Mouse (Mus musculus) liver, postnatal 0 days (tissue): ENCODE data around the gene Synm. TPM values are rescaled to one million over a fixed set of nuclear protein-coding genes. Genes with fewer than 3 reads are reported as not detected.

ENCODE experiments used
- ATAC-seq: fragments of 200-750 bp; cut with Nextera tagmentation; 2 replicates; pipeline ENCODE4 v1.8.0; 2017; ENCODE audit warnings: mild to moderate bottlenecking, moderate library complexity
- DNase-seq: peaks from one replicate; pipeline ENCODE4 v3.0.0-alpha.2; 2016
- H3K27ac ChIP-seq: fragments of 300-500 bp; sonication (generic); 2 replicates; pipeline ENCODE4 v1.5.1; 2014; ENCODE audit warnings: antibody characterized with exemption, moderate library complexity, mild to moderate bottlenecking, low read depth
- H3K27me3 ChIP-seq: fragments of 300-500 bp; sonication (generic); 2 replicates; pipeline ENCODE4 v1.6.1; 2014; ENCODE audit warnings: low read length, control low read depth, mixed read lengths; ENCODE audit not compliant: insufficient read depth
- H3K36me3 ChIP-seq: fragments of 300-500 bp; sonication (generic); replicated peaks from 2 replicates; pipeline ENCODE4 v1.6.1; 2014; ENCODE audit warnings: mild to moderate bottlenecking, control low read depth, low read length, moderate library complexity, mixed read lengths; ENCODE audit not compliant: insufficient read depth
- H3K4me1 ChIP-seq: fragments of 300-500 bp; sonication (generic); 2 replicates; pipeline ENCODE4 v1.6.1; 2014; ENCODE audit warnings: antibody characterized with exemption, mild to moderate bottlenecking, control low read depth; ENCODE audit not compliant: insufficient read depth
- H3K4me2 ChIP-seq: fragments of 300-500 bp; sonication (generic); 2 replicates; pipeline ENCODE4 v1.6.1; 2014; ENCODE audit warnings: low read depth, mild to moderate bottlenecking, low read length, moderate library complexity, mixed read lengths
- H3K4me3 ChIP-seq: fragments of 300-500 bp; sonication (generic); 2 replicates; pipeline ENCODE4 v1.5.1; 2014; ENCODE audit warnings: low read depth, low read length
- H3K9ac ChIP-seq: fragments of 300-500 bp; sonication (generic); replicated peaks from 2 replicates; pipeline ENCODE4 v1.6.1; 2014; ENCODE audit warnings: mild to moderate bottlenecking, moderate library complexity
- H3K9me3 ChIP-seq: fragments of 300-500 bp; sonication (generic); 2 replicates; pipeline ENCODE4 v1.6.1; 2016; ENCODE audit warnings: mild to moderate bottlenecking, control low read depth, low read length, mixed read lengths
- CTCF ChIP-seq: sonication (generic); IDR thresholded peaks from 2 replicates; pipeline ENCODE4 v1.5.1; 2016; ENCODE audit warnings: antibody characterized with exemption, low read depth
- EP300 ChIP-seq: IDR thresholded peaks from 2 replicates; pipeline ENCODE4 v1.6.1; 2016; ENCODE audit warnings: antibody characterized with exemption, low read depth, mild to moderate bottlenecking
- WGBS: fragments of 180-500 bp; shearing (Covaris S2); extraction: QIAGEN DNeasy Blood & Tissue Kit; methylation state at CpG from one replicate; pipeline ENCODE4 v1.1.7; 2014; ENCODE audit not compliant: insufficient replicate concordance; 5-methylcytosine and 5-hydroxymethylcytosine counted together
- microRNA-seq: library from miRNA; unstranded; fragments of <30 nt; microRNA quantifications from one replicate; pipeline ENCODE4, GENCODE M21; 2016
- polyA plus RNA-seq: library from polyadenylated mRNA; unstranded; fragments of >200 nt; fragmentation: Nextera tagmentation; extraction: Ambion mirVana; gene quantifications from 2 replicates; pipeline ENCODE4 v1.2.1, GENCODE M21; 2015

Gene Synm
- polyA plus RNA-seq, 1 experiment from 2014 or later = 0.09 TPM

- WGBS = 76% methylated on average over 7 of the region's 7 CpGs
- no peak overlapping the region for H3K4me3 ChIP-seq
- no peaks in the 10 kb centered on the region for H3K4me1 ChIP-seq
- DNase-seq (no peak), ATAC-seq (no peak)
- H3K9me3 ChIP-seq = no peaks in the 10 kb centered on the region
- H3K36me3 ChIP-seq = peaks cover 3% of the 10 kb centered on the region; the same call in 1 of the 2 replicates
- H3K27me3 ChIP-seq = no peaks in the 10 kb centered on the region
- H3K9ac ChIP-seq = no peak overlapping the region
- no peak overlapping the region for H3K4me2 ChIP-seq
- TF ChIP-seq EP300 = no peak
- TF ChIP-seq CTCF = no peak
- no peak overlapping the region for H3K27ac ChIP-seq
These were observed 69.7 kb downstream of the Synm start for GRCm38 (mm10) chr7:67689793-67690192.

- no peak for TF ChIP-seq CTCF
- no peak for TF ChIP-seq EP300
- Histone ChIP-seq H3K4me3 (no peak overlapping the region), H3K4me2 (no peak overlapping the region), H3K9me3 (no peaks in the 10 kb centered on the region), H3K36me3 (peaks cover 6% of the 10 kb centered on the region; the same call in 1 of the 2 replicates), H3K27ac (no peak overlapping the region), H3K9ac (no peak overlapping the region), H3K4me1 (no peaks in the 10 kb centered on the region), H3K27me3 (no peaks in the 10 kb centered on the region)
- WGBS = 45% methylated on average over 3 of the region's 3 CpGs
- ATAC-seq (no peak), DNase-seq (no peak)
These were observed 71.3 kb downstream of the Synm start for GRCm38 (mm10) chr7:67688281-67688680.

- no peak overlapping the region for H3K9ac ChIP-seq
- TF ChIP-seq CTCF (no peak), EP300 (no peak)
- no peak for DNase-seq
- H3K4me3 ChIP-seq = no peak overlapping the region
- no peak overlapping the region for H3K4me2 ChIP-seq
- peaks cover 6% of the 10 kb centered on the region; the same call in 1 of the 2 replicates for H3K36me3 ChIP-seq
- no peaks in the 10 kb centered on the region for H3K4me1 ChIP-seq
- WGBS = 95% methylated on average over 3 of the region's 3 CpGs
- no peak overlapping the region for H3K27ac ChIP-seq
- H3K9me3 ChIP-seq = no peaks in the 10 kb centered on the region
- no peaks in the 10 kb centered on the region for H3K27me3 ChIP-seq
- no peak for ATAC-seq
These were observed 73.0 kb downstream of the Synm start for GRCm38 (mm10) chr7:67686545-67686944.

GRCm38 (mm10) chr7:67683006-67683405 is 76.5 kb downstream of the Synm start:
- TF ChIP-seq CTCF (no peak), EP300 (no peak)
- ATAC-seq (no peak), DNase-seq (no peak)
- WGBS = 81% methylated on average over 16 of the region's 16 CpGs
- Histone ChIP-seq H3K27me3 (no peaks in the 10 kb centered on the region), H3K4me2 (no peak overlapping the region), H3K9me3 (no peaks in the 10 kb centered on the region), H3K4me3 (no peak overlapping the region), H3K9ac (no peak overlapping the region), H3K4me1 (no peaks in the 10 kb centered on the region), H3K36me3 (peaks cover 6% of the 10 kb centered on the region; the same call in 1 of the 2 replicates), H3K27ac (no peak overlapping the region)

GRCm38 (mm10) chr7:67681078-67681477 is 78.5 kb downstream of the Synm start:
- no peaks in the 10 kb centered on the region for H3K27me3 ChIP-seq
- WGBS = 76% methylated on average over 9 of the region's 9 CpGs
- TF ChIP-seq EP300 (no peak), CTCF (no peak)

More at GRCm38 (mm10) chr7:67681078-67681477, 78.5 kb downstream of the Synm start:
- H3K4me1 ChIP-seq = no peaks in the 10 kb centered on the region
- H3K36me3 ChIP-seq = peaks cover 6% of the 10 kb centered on the region; the same call in 1 of the 2 replicates
- H3K9ac ChIP-seq = no peak overlapping the region
- no peak overlapping the region for H3K4me2 ChIP-seq
- no peak overlapping the region for H3K4me3 ChIP-seq
- ATAC-seq (no peak), DNase-seq (no peak)
- no peak overlapping the region for H3K27ac ChIP-seq
- no peaks in the 10 kb centered on the region for H3K9me3 ChIP-seq

Small RNAs within 50 kb of the gene (microRNA-seq; reads per million reads assigned to microRNA genes)
- not detected for gene Gm23844

Other genes starting within 250 kb of the Synm start
- 10.6 and 12.6 TPM in 2 replicates for gene Lrrc28, start 114.5 kb downstream of the Synm start, polyA plus RNA-seq
- 8.4 and 9.0 TPM in 2 replicates for gene Ttc23, start 112.3 kb downstream of the Synm start, polyA plus RNA-seq
- 2.7 and 2.9 TPM in 2 replicates for gene Igf1r, start 193.1 kb upstream of the Synm start, polyA plus RNA-seq